Mouse (Mus musculus): ENCODE results near the gene Cd248. TPM values are rescaled to one million over a fixed set of nuclear protein-coding genes. Genes with fewer than 3 reads are reported as not detected.

Gene Cd248
- polyA plus RNA-seq, 1 experiment from 2014 or later = 138 TPM

- 0% methylated on average over 8 of the region's 44 CpGs for WGBS
- peak; percentile 94 for ATAC-seq (ENCODE audit: low read depth)
- H3K4me1 ChIP-seq (ENCODE audit: control insufficient read depth, insufficient read depth, low read length) = peaks cover 21% of the 10 kb centered on the region
These were observed 29.1 kb upstream of the Cd248 start, which contains the start of the genes B4gat1 and AC124502.3 for GRCm38 (mm10) chr19:5038709-5039156. Gene B4gat1 (plus strand): TSS chr19:5038826. Gene AC124502.3 (plus strand): TSS chr19:5038891.

DNA sequence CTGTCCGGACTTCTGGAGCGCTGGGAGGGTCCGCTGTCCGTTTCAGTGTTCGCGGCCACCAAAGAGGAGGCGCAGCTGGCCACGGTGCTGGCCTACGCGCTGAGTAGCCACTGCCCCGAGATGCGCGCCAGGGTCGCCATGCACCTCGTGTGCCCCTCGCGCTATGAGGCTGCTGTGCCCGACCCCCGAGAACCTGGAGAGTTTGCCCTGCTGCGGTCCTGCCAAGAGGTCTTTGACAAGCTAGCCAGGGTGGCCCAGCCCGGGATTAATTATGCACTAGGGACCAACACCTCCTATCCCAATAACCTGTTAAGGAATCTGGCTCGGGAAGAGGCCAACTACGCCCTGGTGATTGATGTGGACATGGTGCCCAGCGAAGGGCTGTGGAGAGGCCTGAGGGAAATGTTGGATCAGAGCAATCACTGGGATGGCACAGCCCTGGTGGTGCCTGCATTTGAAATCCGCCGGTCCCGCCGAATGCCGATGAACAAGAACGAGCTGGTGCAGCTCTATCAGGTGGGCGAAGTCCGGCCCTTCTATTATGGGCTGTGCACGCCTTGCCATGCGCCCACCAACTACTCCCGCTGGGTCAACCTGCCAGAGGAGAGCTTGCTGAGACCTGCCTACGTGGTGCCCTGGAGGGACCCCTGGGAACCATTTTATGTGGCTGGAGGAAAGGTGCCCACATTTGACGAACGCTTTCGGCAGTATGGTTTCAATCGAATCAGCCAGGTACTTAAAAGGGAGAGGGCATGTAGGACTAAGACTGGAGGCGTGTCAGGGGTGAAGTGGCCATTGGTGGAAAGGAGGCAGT, 28.4 kb upstream of the Cd248 start:
- no peak for DNase-seq (ENCODE audit: low spot score)
- peak overlapping the region; percentile 73 for H3K27ac ChIP-seq (replicated peaks; ENCODE audit: low read depth, low read length)
- H3K4me3 ChIP-seq (ENCODE audit: low read depth, low read length) = peak overlapping the region; percentile 87
- WGBS = 14% methylated on average over 40 of the region's 41 CpGs
- H3K9ac ChIP-seq (ENCODE audit: low read depth, low read length) = peak overlapping the region; percentile 90
- H3K4me1 ChIP-seq (ENCODE audit: control insufficient read depth, insufficient read depth, low read length) = peaks cover 21% of the 10 kb centered on the region
- H3K4me2 ChIP-seq (ENCODE audit: low read depth, low read length) = peak overlapping the region; percentile 99
- peaks cover 18% of the 10 kb centered on the region; the same call in 1 of the 2 replicates for H3K36me3 ChIP-seq (ENCODE audit: control insufficient read depth, insufficient read depth, low read length)
- no peaks in the 10 kb centered on the region for H3K9me3 ChIP-seq (ENCODE audit: control insufficient read depth, low read length)
- no peaks in the 10 kb centered on the region for H3K27me3 ChIP-seq (replicated peaks; ENCODE audit: control insufficient read depth, insufficient read depth, low read length)
- no peak for ATAC-seq (ENCODE audit: low read depth)

More at GRCm38 (mm10) chr19:5038709-5039156, 29.1 kb upstream of the Cd248 start, which contains the start of the genes B4gat1 and AC124502.3:
- DNase-seq (ENCODE audit: low spot score) = peak; percentile 97
- H3K4me3 ChIP-seq (ENCODE audit: low read depth, low read length) = peak within 1 kb of the TSS; percentile 87
- H3K36me3 ChIP-seq (ENCODE audit: control insufficient read depth, insufficient read depth, low read length) = peaks cover 14% of the 10 kb centered on the region; the same call in 1 of the 2 replicates
- no peaks in the 10 kb centered on the region for H3K27me3 ChIP-seq (replicated peaks; ENCODE audit: control insufficient read depth, insufficient read depth, low read length)
- peak within 1 kb of the TSS; percentile 99 for H3K4me2 ChIP-seq (ENCODE audit: low read depth, low read length)
- peak within 1 kb of the TSS; percentile 73 for H3K27ac ChIP-seq (replicated peaks; ENCODE audit: low read depth, low read length)
- H3K9me3 ChIP-seq (ENCODE audit: control insufficient read depth, low read length) = no peaks in the 10 kb centered on the region
- H3K9ac ChIP-seq (ENCODE audit: low read depth, low read length) = peak within 1 kb of the TSS; percentile 90

- peak within 1 kb of the TSS; percentile 87 for H3K4me3 ChIP-seq (ENCODE audit: low read depth, low read length)
- H3K27ac ChIP-seq (replicated peaks; ENCODE audit: low read depth, low read length) = peak within 1 kb of the TSS; percentile 49
- peak within 1 kb of the TSS; percentile 90 for H3K9ac ChIP-seq (ENCODE audit: low read depth, low read length)
- WGBS = 8% methylated on average over 36 of the region's 40 CpGs
- no peaks in the 10 kb centered on the region for H3K27me3 ChIP-seq (replicated peaks; ENCODE audit: control insufficient read depth, insufficient read depth, low read length)
- peak; percentile 75 for ATAC-seq (ENCODE audit: low read depth)
- H3K9me3 ChIP-seq (ENCODE audit: control insufficient read depth, low read length) = no peaks in the 10 kb centered on the region
- peak; percentile 97 for DNase-seq (ENCODE audit: low spot score)
- H3K4me2 ChIP-seq (ENCODE audit: low read depth, low read length) = peak within 1 kb of the TSS; percentile 99
- peaks cover 20% of the 10 kb centered on the region; the same call in 1 of the 2 replicates for H3K36me3 ChIP-seq (ENCODE audit: control insufficient read depth, insufficient read depth, low read length)
- peaks cover 21% of the 10 kb centered on the region for H3K4me1 ChIP-seq (ENCODE audit: control insufficient read depth, insufficient read depth, low read length)
These were observed 26.9 kb upstream of the Cd248 start, which contains the start of gene Brms1 for GRCm38 (mm10) chr19:5040862-5041523. Gene Brms1 (plus strand): TSS chr19:5041354.

GRCm38 (mm10) chr19:5041588-5041987, 26.3 kb upstream of the Cd248 start:
- WGBS = 2% methylated on average over 16 of the region's 16 CpGs
- Histone ChIP-seq H3K9me3 (ENCODE audit: control insufficient read depth, low read length) (no peaks in the 10 kb centered on the region), H3K4me2 (ENCODE audit: low read depth, low read length) (peak overlapping the region; percentile 99), H3K9ac (ENCODE audit: low read depth, low read length) (peak overlapping the region; percentile 85), H3K27me3 (replicated peaks; ENCODE audit: control insufficient read depth, insufficient read depth, low read length) (no peaks in the 10 kb centered on the region), H3K4me1 (ENCODE audit: control insufficient read depth, insufficient read depth, low read length) (peaks cover 21% of the 10 kb centered on the region), H3K4me3 (ENCODE audit: low read depth, low read length) (peak overlapping the region; percentile 87), H3K36me3 (ENCODE audit: control insufficient read depth, insufficient read depth, low read length) (peaks cover 26% of the 10 kb centered on the region; the same call in 1 of the 2 replicates), H3K27ac (replicated peaks; ENCODE audit: low read depth, low read length) (peak overlapping the region; percentile 49)
- ATAC-seq (ENCODE audit: low read depth) (no peak), DNase-seq (ENCODE audit: low spot score) (no peak)

DNA sequence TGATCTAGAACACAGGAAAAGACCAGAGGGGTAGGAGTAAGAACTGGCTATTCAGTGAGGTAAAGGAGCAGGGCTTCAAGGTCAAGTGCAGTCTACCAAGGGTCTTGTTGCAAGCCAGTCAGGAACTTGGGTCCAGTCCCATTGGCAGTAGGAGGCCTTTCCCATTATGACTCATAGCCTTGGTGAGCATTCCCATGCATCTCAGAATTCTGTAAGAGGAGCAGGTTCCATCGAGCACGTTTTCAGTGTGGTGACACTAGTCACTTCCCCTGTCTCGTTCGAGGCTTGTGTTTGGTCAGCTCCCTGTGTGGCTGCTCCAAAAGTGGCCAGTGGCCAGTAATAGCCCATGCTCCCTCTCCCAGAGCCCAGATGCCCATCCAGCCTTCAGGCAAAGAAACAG, 22.3 kb upstream of the Cd248 start:
- Histone ChIP-seq H3K9me3 (ENCODE audit: control insufficient read depth, low read length) (no peaks in the 10 kb centered on the region), H3K4me2 (ENCODE audit: low read depth, low read length) (no peak overlapping the region), H3K9ac (ENCODE audit: low read depth, low read length) (no peak overlapping the region), H3K27ac (replicated peaks; ENCODE audit: low read depth, low read length) (no peak overlapping the region), H3K4me1 (ENCODE audit: control insufficient read depth, insufficient read depth, low read length) (peaks cover 13% of the 10 kb centered on the region), H3K27me3 (replicated peaks; ENCODE audit: control insufficient read depth, insufficient read depth, low read length) (no peaks in the 10 kb centered on the region), H3K36me3 (ENCODE audit: control insufficient read depth, insufficient read depth, low read length) (peaks cover 49% of the 10 kb centered on the region), H3K4me3 (ENCODE audit: low read depth, low read length) (no peak overlapping the region)
- 84% methylated on average over 4 of the region's 4 CpGs for WGBS
- DNase-seq (ENCODE audit: low spot score) (no peak), ATAC-seq (ENCODE audit: low read depth) (no peak)

DNA sequence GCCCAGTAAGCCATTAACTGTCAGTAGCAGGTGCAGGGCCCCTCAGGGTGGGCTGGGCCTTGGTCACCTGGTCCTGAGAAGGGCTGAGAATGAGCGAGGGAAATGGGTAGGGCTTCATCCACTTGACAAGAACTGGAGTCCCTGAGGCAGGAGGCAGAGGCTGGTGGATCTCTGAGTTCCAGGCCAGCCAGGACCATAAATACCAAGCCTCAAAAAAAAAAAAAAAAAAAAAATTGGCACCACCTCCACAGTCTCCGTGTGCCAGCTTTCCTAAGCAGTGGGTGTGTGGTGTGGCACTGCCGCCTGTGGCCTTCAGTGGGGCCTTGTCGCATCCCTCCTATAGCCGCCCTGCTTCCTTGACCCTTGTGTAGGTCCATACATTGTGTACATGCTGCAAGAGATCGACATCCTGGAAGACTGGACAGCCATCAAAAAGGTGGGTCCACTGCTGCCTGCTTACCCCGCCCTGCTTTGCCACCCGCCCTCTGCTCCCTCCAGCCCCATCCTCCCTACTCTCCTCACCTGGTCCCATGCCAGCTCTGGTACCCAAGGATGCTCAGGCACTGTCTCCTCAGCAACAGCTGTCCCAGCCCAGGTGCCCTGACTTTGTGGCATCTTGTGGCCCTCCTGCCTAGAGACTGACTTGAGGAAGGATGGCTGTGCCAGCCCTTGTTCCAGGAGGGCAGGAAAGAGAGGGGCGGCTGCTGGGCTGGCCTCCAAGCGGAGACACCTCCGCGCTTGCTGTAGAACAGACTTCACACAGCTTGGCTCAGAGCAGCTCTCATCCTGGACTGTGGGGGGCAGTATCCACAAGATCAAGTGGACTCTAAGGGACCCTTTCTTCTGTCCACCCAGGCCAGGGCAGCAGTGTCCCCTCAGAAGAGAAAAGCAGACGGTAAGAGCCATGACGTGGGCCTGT, 19.5 kb upstream of the Cd248 start:
- DNase-seq (ENCODE audit: low spot score) (no peak), ATAC-seq (ENCODE audit: low read depth) (no peak)
- Histone ChIP-seq H3K9me3 (ENCODE audit: control insufficient read depth, low read length) (no peaks in the 10 kb centered on the region), H3K36me3 (ENCODE audit: control insufficient read depth, insufficient read depth, low read length) (peaks cover 37% of the 10 kb centered on the region), H3K4me3 (ENCODE audit: low read depth, low read length) (no peak overlapping the region), H3K27ac (replicated peaks; ENCODE audit: low read depth, low read length) (no peak overlapping the region), H3K27me3 (replicated peaks; ENCODE audit: control insufficient read depth, insufficient read depth, low read length) (peaks cover 26% of the 10 kb centered on the region), H3K9ac (ENCODE audit: low read depth, low read length) (no peak overlapping the region), H3K4me1 (ENCODE audit: control insufficient read depth, insufficient read depth, low read length) (peaks cover 13% of the 10 kb centered on the region), H3K4me2 (ENCODE audit: low read depth, low read length) (no peak overlapping the region)
- 83% methylated on average over 11 of the region's 14 CpGs for WGBS

DNA sequence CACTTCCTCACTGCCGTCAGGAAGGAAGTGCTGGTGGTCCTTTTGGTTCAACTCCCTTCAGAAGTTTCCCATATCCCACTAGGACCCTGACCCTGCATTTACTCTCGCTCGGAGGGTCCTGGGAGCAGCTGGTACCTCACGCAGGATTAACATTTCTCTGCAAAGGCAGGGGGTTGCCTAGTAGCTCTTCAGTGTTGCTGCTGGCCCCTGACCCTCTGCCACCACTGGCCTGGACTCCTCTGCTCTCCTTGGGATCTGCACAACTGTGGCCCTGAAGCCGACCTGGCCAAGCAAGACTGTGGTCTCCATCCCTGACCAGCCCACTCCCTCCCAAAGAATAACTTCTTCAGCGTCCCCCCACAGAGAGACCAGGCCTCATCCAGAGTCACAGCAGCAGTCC, 18.6 kb upstream of the Cd248 start:
- no peak overlapping the region for H3K9ac ChIP-seq (ENCODE audit: low read depth, low read length)
- DNase-seq (ENCODE audit: low spot score) (no peak), ATAC-seq (ENCODE audit: low read depth) (no peak)
- H3K4me3 ChIP-seq (ENCODE audit: low read depth, low read length) = no peak overlapping the region
- no peaks in the 10 kb centered on the region for H3K9me3 ChIP-seq (ENCODE audit: control insufficient read depth, low read length)
- H3K27me3 ChIP-seq (replicated peaks; ENCODE audit: control insufficient read depth, insufficient read depth, low read length) = peaks cover 33% of the 10 kb centered on the region
- peaks cover 31% of the 10 kb centered on the region for H3K36me3 ChIP-seq (ENCODE audit: control insufficient read depth, insufficient read depth, low read length)
- H3K4me1 ChIP-seq (ENCODE audit: control insufficient read depth, insufficient read depth, low read length) = peaks cover 13% of the 10 kb centered on the region
- H3K4me2 ChIP-seq (ENCODE audit: low read depth, low read length) = no peak overlapping the region
- WGBS = 82% methylated on average over 6 of the region's 6 CpGs
- no peak overlapping the region for H3K27ac ChIP-seq (replicated peaks; ENCODE audit: low read depth, low read length)
